Mouse (Mus musculus) urinary bladder, postnatal 25 days (tissue): Measurements from ENCODE around the gene Gtf2i.

Experiments
- DNase-seq: peaks from one replicate; pipeline ENCODE4 v3.0.0; 2022; ENCODE audit warnings: low spot score

Gtf2i gene

GRCm38 (mm10) chr5:134209931-134210554 lies 104.5 kb downstream of the Gtf2i start:
- no peak for DNase-seq

- no peak for DNase-seq
Measured at GRCm38 (mm10) chr5:134206721-134207120, 107.8 kb downstream of the Gtf2i start.

GRCm38 (mm10) chr5:134193664-134194063 lies 120.9 kb downstream of the Gtf2i start:
- DNase-seq = no peak

DNA sequence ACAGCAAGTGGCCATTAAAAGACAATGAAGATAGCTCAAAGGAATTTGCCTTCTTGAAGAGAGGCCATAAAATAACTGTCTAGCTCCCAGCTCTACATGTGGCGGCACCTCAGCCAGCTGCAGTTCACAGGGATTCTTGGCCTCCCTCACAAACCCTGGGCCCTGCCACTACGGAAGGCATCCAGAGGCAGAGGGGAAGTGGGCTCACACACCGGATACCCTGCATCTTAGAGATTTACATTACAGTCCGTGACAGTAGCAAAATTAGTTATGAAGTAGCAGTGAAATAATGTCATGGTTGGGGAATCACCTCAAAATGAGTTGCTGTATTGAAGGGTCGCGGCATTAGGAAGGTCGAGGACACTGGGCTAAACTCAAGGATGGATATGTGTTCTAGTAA lies 126.0 kb downstream of the Gtf2i start:
- no peak for DNase-seq
